Mouse (Mus musculus): ENCODE measurements around the gene Galnt2.

DNA sequence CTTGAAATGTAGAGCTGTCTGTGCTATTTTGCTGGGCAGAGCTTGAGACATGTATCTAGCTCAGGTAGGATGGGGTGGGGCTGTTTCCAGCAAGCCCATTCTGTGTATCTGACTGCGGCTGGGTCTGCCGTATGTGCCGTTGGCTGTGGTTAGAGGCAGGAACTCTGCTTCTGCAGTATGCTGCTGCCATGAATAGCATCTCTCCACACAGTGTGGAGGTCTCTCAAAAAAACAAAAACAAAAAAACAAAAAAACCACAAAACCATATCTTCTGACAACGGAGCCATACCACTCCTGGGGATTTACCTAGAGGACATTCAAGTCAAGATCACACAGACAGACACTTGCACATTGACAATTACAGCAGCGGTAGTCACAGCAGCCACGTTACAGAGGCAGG is 86.6 kb downstream of the Galnt2 start:
- TF ChIP-seq CTCF (IDR thresholded peaks at IDR 0.05; ENCODE audit: insufficient read depth, low read length) (no peak), POLR2A (IDR thresholded peaks at IDR 0.05; ENCODE audit: borderline replicate concordance, extremely low read depth, low read depth, low read length) (no peak)
